Mouse (Mus musculus) olfactory bulb, adult 2 months (tissue): ENCODE data around the gene Map7.

ENCODE experiments used
- CTCF ChIP-seq: fragments of 200-500 bp; IDR thresholded peaks from 2 replicates; pipeline ENCODE4 v1.5.1; 2012; ENCODE audit warnings: low read depth, mild to moderate bottlenecking, low read length, moderate library complexity; ENCODE audit not compliant: insufficient read depth
- POLR2A ChIP-seq: fragments of 200-500 bp; IDR thresholded peaks from 2 replicates; pipeline ENCODE4 v1.6.1; 2012; ENCODE audit warnings: mild to moderate bottlenecking, low read depth, low read length, moderate library complexity; ENCODE audit not compliant: insufficient read depth

DNA sequence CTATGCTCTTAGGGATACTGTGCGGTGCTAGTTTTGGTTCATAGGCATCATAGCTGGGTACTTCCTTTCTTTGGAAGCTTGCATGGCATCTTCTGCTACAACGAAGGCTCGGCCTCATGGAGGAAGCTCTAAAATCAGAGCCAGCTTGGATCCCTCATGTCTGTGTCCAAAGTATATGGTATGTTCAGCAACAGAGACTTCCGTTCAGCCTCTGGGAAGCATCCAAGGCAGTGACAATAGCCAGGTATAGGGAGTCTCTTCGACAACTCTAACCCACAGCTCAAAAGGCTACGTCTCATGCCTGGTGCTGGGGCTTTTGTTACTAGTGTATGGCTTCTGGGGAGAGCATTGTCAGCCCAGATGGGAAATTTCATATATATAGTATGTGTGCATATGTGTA, 46.8 kb upstream of the Map7 start:
- TF ChIP-seq CTCF = no peak
- no peak for TF ChIP-seq POLR2A
